Mouse (Mus musculus): ENCODE measurements at regions not wholly inside any gene's neighbourhood (a gene's known extent, or its start where the extent isn't known, plus 50 kb on each side); places are given as distances from the start of the nearest gene placed in this dataset.
A peak's percentile ranks its signal among the peaks of the same experiment; 100 is the strongest.
"Not testable (repeated sequence)": the region's sequence is repeated elsewhere in the genome, so short reads cannot be mapped to it uniquely, and the experiment has no call there.

DNA sequence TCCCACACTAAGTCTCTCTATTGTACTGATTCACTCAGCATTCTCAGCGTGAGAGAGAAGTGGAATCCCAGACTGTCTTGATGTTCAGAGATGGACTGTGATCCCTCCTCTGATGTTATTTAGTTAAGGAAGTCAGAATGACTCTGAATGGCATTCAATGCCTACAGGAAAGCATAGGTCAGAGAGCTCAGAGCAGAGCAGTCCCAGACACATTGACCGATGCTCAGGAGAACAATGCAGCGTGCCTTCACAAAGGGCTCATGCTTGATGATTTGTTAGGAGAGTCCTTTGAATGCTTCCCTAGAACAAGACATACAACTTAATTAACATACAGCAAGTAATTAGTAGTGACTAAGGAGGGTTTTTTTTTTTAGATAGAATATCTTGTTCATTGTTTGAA, 224.3 kb upstream of the Cdh8 start:
- Histone ChIP-seq H3K9ac (ENCODE audit: low read length) (no peak overlapping the region), H3K9me3 (replicated peaks; ENCODE audit: control insufficient read depth, low read length) (no peaks in the 10 kb centered on the region), H3K4me1 (ENCODE audit: control insufficient read depth, insufficient read depth, low read length) (no peaks in the 10 kb centered on the region), H3K4me2 (ENCODE audit: low read length) (no peak overlapping the region), H3K27ac (ENCODE audit: low read depth, low read length) (no peak overlapping the region), H3K4me3 (ENCODE audit: low read depth, low read length) (no peak overlapping the region), H3K36me3 (ENCODE audit: control insufficient read depth, insufficient read depth, low read length) (no peaks in the 10 kb centered on the region), H3K27me3 (replicated peaks; ENCODE audit: control insufficient read depth, insufficient read depth, low read length) (no peaks in the 10 kb centered on the region)
- DNase-seq (ENCODE audit: low spot score), result no peak
- ATAC-seq, result 0 out of 2 replicates have a peak, but pooled peaks have one; percentile 12
- WGBS, result 10% methylated on average over 3 of the region's 3 CpGs

DNA sequence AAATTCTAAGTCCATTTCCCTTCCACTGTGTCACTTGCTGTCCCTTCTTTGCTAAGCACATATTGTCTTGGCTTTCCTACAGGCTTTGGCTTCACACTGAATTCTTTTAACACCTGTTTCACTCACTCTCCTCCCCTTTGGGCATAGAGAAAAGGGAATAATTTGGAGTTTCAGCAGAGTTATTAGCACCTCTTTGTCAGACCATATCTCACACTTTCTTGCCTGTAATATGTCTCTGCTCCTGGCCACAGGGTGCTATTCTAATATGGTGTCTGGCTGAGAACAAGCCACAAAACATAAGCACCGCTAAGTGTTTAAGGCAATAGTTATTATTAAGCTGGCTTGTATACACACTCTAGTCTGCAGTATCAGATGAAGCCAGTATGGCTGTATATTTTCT, 214.7 kb upstream of the Cdh8 start:
- H3K9me3 ChIP-seq (replicated peaks; ENCODE audit: control insufficient read depth, low read length); H3K27ac ChIP-seq (ENCODE audit: low read depth, low read length); H3K4me3 ChIP-seq (ENCODE audit: low read depth, low read length); H3K4me2 ChIP-seq (ENCODE audit: low read length); H3K36me3 ChIP-seq (ENCODE audit: control insufficient read depth, insufficient read depth, low read length); H3K4me1 ChIP-seq (ENCODE audit: control insufficient read depth, insufficient read depth, low read length); H3K9ac ChIP-seq (ENCODE audit: low read length); H3K27me3 ChIP-seq (replicated peaks; ENCODE audit: control insufficient read depth, insufficient read depth, low read length): not testable (repeated sequence)
- ATAC-seq (peak; percentile 89; the same call in 1 of the 2 replicates), DNase-seq (ENCODE audit: low spot score) (peak; percentile 56)
- 65% methylated on average over 1 of the region's 1 CpGs for WGBS

DNA sequence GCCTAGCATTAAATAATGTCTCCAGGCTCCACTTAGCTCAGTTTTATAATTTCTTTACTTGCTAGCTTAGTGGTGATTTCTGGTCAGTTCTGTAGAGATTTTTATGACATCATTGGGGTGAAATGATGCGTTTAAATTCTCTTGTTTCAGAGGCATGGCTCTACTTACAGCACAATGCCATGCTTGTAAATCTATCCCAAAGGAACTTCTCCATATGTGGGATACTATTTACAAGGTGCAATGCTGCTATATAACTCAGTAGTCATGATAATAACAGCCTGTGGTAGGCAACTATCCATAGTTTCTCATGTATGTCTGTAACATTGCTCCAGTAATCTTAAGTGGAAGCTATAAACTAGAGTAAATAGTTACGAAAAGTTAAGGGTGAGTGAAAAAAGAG, 205.4 kb upstream of the Cdh8 start:
- Histone ChIP-seq H3K9ac (ENCODE audit: low read length) (no peak overlapping the region), H3K9me3 (replicated peaks; ENCODE audit: control insufficient read depth, low read length) (no peaks in the 10 kb centered on the region), H3K4me3 (ENCODE audit: low read depth, low read length) (no peak overlapping the region), H3K27ac (ENCODE audit: low read depth, low read length) (no peak overlapping the region), H3K4me1 (ENCODE audit: control insufficient read depth, insufficient read depth, low read length) (no peaks in the 10 kb centered on the region), H3K36me3 (ENCODE audit: control insufficient read depth, insufficient read depth, low read length) (no peaks in the 10 kb centered on the region), H3K4me2 (ENCODE audit: low read length) (no peak overlapping the region), H3K27me3 (replicated peaks; ENCODE audit: control insufficient read depth, insufficient read depth, low read length) (no peaks in the 10 kb centered on the region)
- no peak for ATAC-seq
- DNase-seq (ENCODE audit: low spot score), result no peak
- 62% methylated on average over 2 of the region's 2 CpGs for WGBS

DNA sequence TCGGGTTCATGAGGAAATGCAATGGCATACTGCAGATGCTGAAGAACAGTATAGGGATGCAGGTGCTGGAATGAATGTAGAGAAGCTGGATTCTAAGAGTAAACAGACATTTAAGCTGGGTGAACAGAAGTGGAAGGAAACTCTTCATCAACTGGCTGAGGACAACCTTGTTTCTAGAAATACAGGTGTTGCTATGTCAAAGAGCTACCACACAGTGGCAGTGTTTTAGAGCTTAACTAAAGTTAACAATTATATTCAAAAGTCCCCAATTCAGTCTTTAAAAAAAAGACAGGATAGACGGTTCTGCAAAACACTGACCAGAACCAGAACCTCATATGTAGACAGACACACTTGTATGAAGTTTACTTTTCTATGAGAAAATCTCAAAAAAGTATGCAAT, 188.1 kb upstream of the Cdh8 start:
- H3K36me3 ChIP-seq (ENCODE audit: control insufficient read depth, insufficient read depth, low read length); H3K9me3 ChIP-seq (replicated peaks; ENCODE audit: control insufficient read depth, low read length); H3K4me3 ChIP-seq (ENCODE audit: low read depth, low read length); H3K27ac ChIP-seq (ENCODE audit: low read depth, low read length); H3K4me1 ChIP-seq (ENCODE audit: control insufficient read depth, insufficient read depth, low read length); H3K9ac ChIP-seq (ENCODE audit: low read length); ATAC-seq; H3K27me3 ChIP-seq (replicated peaks; ENCODE audit: control insufficient read depth, insufficient read depth, low read length); H3K4me2 ChIP-seq (ENCODE audit: low read length): not testable (repeated sequence)
- WGBS, result 46% methylated on average over 2 of the region's 2 CpGs
- DNase-seq (ENCODE audit: low spot score), result peak; percentile 48

DNA sequence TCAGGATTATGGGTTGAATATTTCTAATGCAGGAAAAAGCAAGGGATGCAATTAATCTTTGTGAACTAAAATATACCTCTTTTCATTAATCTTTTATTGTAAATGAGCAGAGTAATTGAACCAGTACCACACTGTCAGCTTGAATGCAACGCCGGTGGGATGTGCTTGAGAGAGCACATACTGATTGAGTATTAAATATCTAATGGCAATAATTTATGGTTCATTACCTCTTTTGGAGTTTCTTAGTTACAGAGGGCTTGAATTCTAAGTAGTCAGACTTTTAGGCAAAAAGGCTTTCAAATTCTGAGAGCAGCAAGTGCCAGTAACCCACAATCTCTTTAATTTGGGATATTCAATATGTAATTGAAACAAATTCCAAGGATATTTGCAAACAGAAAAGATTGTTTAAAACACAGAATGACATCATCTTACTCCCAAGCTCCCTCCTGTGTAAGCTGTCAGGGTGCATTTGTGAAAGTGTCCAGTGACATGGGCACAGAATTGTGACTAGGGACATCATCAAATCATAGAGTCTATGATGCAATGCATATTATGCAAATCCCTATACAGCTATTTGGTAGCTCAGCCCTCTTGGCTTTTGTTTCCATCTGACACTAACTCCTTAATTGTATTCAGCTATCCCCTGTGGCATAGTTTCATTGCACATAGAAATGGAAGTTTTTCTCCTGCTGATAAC, 175.2 kb upstream of the Cdh8 start:
- 3% methylated on average over 2 of the region's 2 CpGs for WGBS
- Histone ChIP-seq H3K36me3 (ENCODE audit: control insufficient read depth, insufficient read depth, low read length) (no peaks in the 10 kb centered on the region), H3K9me3 (replicated peaks; ENCODE audit: control insufficient read depth, low read length) (no peaks in the 10 kb centered on the region), H3K9ac (ENCODE audit: low read length) (no peak overlapping the region), H3K4me2 (ENCODE audit: low read length) (no peak overlapping the region), H3K4me3 (ENCODE audit: low read depth, low read length) (no peak overlapping the region), H3K27ac (ENCODE audit: low read depth, low read length) (no peak overlapping the region), H3K4me1 (ENCODE audit: control insufficient read depth, insufficient read depth, low read length) (no peaks in the 10 kb centered on the region), H3K27me3 (replicated peaks; ENCODE audit: control insufficient read depth, insufficient read depth, low read length) (no peaks in the 10 kb centered on the region)
- DNase-seq (ENCODE audit: low spot score) (peak; percentile 25), ATAC-seq (peak; percentile 55; the same call in 1 of the 2 replicates)

DNA sequence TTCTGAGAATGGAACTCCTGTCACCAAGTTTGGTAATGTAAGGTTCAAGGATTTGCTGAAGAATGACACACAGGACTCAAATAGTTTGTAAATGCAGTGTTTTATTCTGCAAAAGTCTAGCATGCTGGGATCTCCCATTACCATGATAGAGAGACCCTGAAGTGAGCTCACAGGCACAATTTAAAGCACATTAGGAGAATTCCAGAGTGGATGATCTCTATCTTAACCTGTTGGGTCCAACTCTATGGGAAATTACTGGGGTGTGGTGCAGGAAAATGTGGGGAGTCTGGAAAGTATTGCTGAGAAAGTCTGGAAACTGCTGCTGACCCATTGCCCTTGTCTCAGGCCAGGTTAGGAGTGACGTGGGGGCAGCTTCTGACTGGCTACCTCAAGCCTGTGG, 127.8 kb upstream of the Cdh8 start:
- no peak for ATAC-seq
- 82% methylated on average over 1 of the region's 1 CpGs for WGBS

DNA sequence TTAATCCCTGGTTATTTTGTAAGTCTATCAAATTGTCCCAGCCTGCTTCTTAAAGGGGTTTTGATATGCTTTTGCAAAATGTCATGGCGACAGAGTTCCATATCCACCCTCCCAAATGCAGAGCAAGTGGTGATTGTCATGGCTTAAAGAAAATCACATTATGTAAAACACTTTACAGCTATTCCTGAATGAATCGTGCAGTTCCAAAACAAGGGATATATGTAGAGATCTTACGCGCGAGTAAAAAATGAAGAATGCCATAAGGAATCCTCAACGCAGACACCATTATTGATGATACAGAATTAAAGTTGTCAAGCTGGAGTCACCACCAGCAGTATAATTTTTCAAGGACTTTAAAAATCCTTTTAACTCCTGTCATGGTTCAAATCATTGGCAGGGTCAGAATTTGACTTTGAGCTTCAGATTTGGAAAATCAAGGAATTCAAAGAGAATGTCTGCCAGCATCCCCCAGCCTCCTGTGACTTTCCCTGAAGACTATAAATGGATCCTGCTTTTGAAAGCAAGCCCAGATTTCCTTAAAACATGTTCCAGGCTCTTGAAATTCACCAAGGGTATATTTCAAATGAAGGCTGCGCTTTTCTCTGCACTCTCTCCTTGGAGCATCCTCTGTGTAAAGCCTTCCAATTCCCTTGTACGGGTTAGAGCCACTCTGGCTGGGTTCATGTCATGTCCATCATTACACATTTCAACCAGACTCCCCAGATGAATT, 116.6 kb upstream of the Cdh8 start:
- Histone ChIP-seq H3K9ac (ENCODE audit: low read length) (no peak overlapping the region), H3K4me3 (ENCODE audit: low read depth, low read length) (no peak overlapping the region), H3K27ac (ENCODE audit: low read depth, low read length) (no peak overlapping the region), H3K4me1 (ENCODE audit: control insufficient read depth, insufficient read depth, low read length) (no peaks in the 10 kb centered on the region), H3K9me3 (replicated peaks; ENCODE audit: control insufficient read depth, low read length) (no peaks in the 10 kb centered on the region), H3K36me3 (ENCODE audit: control insufficient read depth, insufficient read depth, low read length) (no peaks in the 10 kb centered on the region), H3K4me2 (ENCODE audit: low read length) (no peak overlapping the region), H3K27me3 (replicated peaks; ENCODE audit: control insufficient read depth, insufficient read depth, low read length) (no peaks in the 10 kb centered on the region)
- DNase-seq (ENCODE audit: low spot score), result peak; percentile 17
- 91% methylated on average over 8 of the region's 8 CpGs for WGBS
- no peak for ATAC-seq

More for the DNA sequence above, 127.8 kb upstream of the Cdh8 start:
- Histone ChIP-seq H3K9ac (ENCODE audit: low read length) (no peak overlapping the region), H3K4me3 (ENCODE audit: low read depth, low read length) (no peak overlapping the region), H3K27ac (ENCODE audit: low read depth, low read length) (no peak overlapping the region), H3K27me3 (replicated peaks; ENCODE audit: control insufficient read depth, insufficient read depth, low read length) (no peaks in the 10 kb centered on the region), H3K4me1 (ENCODE audit: control insufficient read depth, insufficient read depth, low read length) (no peaks in the 10 kb centered on the region), H3K9me3 (replicated peaks; ENCODE audit: control insufficient read depth, low read length) (no peaks in the 10 kb centered on the region), H3K36me3 (ENCODE audit: control insufficient read depth, insufficient read depth, low read length) (no peaks in the 10 kb centered on the region), H3K4me2 (ENCODE audit: low read length) (no peak overlapping the region)
- DNase-seq (ENCODE audit: low spot score), result no peak

DNA sequence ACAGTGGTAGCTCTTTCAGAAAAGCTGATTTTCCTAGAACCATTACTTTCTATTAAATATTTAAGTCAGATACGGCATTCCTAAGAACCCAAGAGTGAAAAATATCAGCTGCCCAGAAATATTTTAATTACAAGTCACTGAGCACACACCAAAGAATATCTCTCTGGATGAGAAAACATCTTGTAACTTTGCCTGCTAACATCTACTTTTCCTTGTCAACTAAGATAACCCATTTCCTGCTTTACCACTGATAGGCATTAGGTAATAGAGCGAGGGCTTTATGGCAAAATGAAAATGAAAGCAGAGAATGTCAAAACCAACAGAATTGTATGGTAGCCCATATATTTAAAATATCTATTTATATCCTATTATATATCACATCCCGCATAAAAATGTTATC, 85.8 kb upstream of the Cdh8 start:
- no peak overlapping the region for H3K9ac ChIP-seq (ENCODE audit: low read length)
- no peaks in the 10 kb centered on the region for H3K36me3 ChIP-seq (ENCODE audit: control insufficient read depth, insufficient read depth, low read length)
- no peak overlapping the region for H3K4me2 ChIP-seq (ENCODE audit: low read length)
- 79% methylated on average over 3 of the region's 3 CpGs for WGBS
- H3K27me3 ChIP-seq (replicated peaks; ENCODE audit: control insufficient read depth, insufficient read depth, low read length), result no peaks in the 10 kb centered on the region
- no peak overlapping the region for H3K4me3 ChIP-seq (ENCODE audit: low read depth, low read length)
- H3K4me1 ChIP-seq (ENCODE audit: control insufficient read depth, insufficient read depth, low read length), result no peaks in the 10 kb centered on the region
- ATAC-seq (no peak), DNase-seq (ENCODE audit: low spot score) (no peak)
- H3K27ac ChIP-seq (ENCODE audit: low read depth, low read length), result no peak overlapping the region
- no peaks in the 10 kb centered on the region for H3K9me3 ChIP-seq (replicated peaks; ENCODE audit: control insufficient read depth, low read length)

All from forebrain, embryonic 14.5 days (tissue).